ENCODE assay signal across 28 mouse cellular contexts in the genomic region with DNA sequence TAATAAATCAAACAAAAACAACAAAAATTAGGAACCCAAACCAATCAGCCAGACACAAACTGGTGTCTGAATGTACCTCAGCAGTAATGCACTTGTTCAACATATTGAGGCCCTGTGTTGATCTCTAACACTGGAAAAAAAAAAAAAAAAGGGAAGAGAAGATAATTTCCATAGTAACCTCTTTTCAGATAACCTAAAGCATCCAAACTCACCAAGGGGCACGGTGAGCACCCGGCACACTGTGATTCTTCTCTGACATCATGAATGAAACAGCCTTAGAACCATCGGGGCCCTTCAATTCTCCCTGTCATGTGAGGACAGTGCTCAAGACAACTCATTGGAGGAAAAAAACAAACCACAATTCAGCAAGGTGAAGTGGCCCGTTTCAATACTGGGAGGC. TPM values are rescaled to one million over a fixed set of nuclear protein-coding genes. Genes with fewer than 3 reads are reported as not detected.
"Had no signal": no experiment of that assay in that cellular context is flagged by ENCODE, and none has a peak within 500 bp of the region (broad histone marks: within the 10 kb centered on the region; RNA-seq: fewer than 3 reads in every experiment).

No protein-coding gene starts in this region.

- H3K9me3 ChIP-seq: embryonic facial prominence, embryonic 10.5 days; embryonic facial prominence, embryonic 12.5 days; embryonic facial prominence, embryonic 13.5 days; embryonic facial prominence, embryonic 15.5 days; forebrain, embryonic 10.5 days; forebrain, embryonic 12.5 days; forebrain, embryonic 13.5 days; forebrain, embryonic 15.5 days had no signal

- DNase-seq: cerebellum, adult 9-10 months; cerebellum, adult 9-11 months; cerebellum, postnatal 10 days; cerebellum, postnatal 14 days; cerebellum, postnatal 25 days; cerebellum, postnatal 36 days; embryo, embryonic 11 days; forebrain, postnatal 0 days; gastrocnemius, adult 2 months; gastrocnemius, postnatal 10 days; gastrocnemius, postnatal 14 days; gastrocnemius, postnatal 25 days; gastrocnemius, postnatal 36 days; heart, adult 18-20 months; heart, adult 2 months had no signal

- H3K4me3 ChIP-seq: embryonic facial prominence, embryonic 10.5 days; embryonic facial prominence, embryonic 12.5 days; embryonic facial prominence, embryonic 13.5 days; embryonic facial prominence, embryonic 15.5 days; erythroblast, embryonic 14.5 days; forebrain, embryonic 10.5 days; forebrain, embryonic 12.5 days; forebrain, embryonic 13.5 days; forebrain, embryonic 15.5 days; gastrocnemius, adult 2 months; heart, adult 2 months had no signal

- H3K27ac ChIP-seq: embryonic facial prominence, embryonic 10.5 days; embryonic facial prominence, embryonic 12.5 days; embryonic facial prominence, embryonic 13.5 days; embryonic facial prominence, embryonic 15.5 days; forebrain, embryonic 10.5 days; forebrain, embryonic 12.5 days; forebrain, embryonic 13.5 days; forebrain, embryonic 15.5 days; gastrocnemius, adult 2 months; heart, adult 2 months had no signal

- H3K36me3 ChIP-seq: embryonic facial prominence, embryonic 10.5 days; embryonic facial prominence, embryonic 12.5 days; embryonic facial prominence, embryonic 13.5 days; embryonic facial prominence, embryonic 15.5 days; forebrain, embryonic 10.5 days; forebrain, embryonic 12.5 days; forebrain, embryonic 15.5 days had no signal

- H3K9ac ChIP-seq: embryonic facial prominence, embryonic 12.5 days; embryonic facial prominence, embryonic 13.5 days; embryonic facial prominence, embryonic 15.5 days; forebrain, embryonic 12.5 days; forebrain, embryonic 13.5 days; forebrain, embryonic 15.5 days; forebrain, postnatal 0 days had no signal

- ATAC-seq: forebrain, embryonic 13.5 days; forebrain, embryonic 14.5 days; forebrain, embryonic 15.5 days; forebrain, embryonic 16.5 days; forebrain, postnatal 0 days had no signal

- H3K27me3 ChIP-seq: embryonic facial prominence, embryonic 12.5 days; embryonic facial prominence, embryonic 13.5 days; embryonic facial prominence, embryonic 15.5 days; forebrain, embryonic 15.5 days had no signal

- H3K4me2 ChIP-seq: embryonic facial prominence, embryonic 12.5 days; embryonic facial prominence, embryonic 13.5 days; embryonic facial prominence, embryonic 15.5 days; forebrain, embryonic 12.5 days; forebrain, embryonic 13.5 days; forebrain, embryonic 15.5 days had no signal

RNA-seq across cellular contexts. Expression of gene Ybx2, which starts 5.9 kb away (rescaled TPM):
- total RNA-seq: common myeloid progenitor, adult 5-6 weeks had no signal

RNA-seq across cellular contexts. Expression of gene Slc2a4, which starts 18.3 kb away (rescaled TPM):
- total RNA-seq: granulocyte monocyte progenitor cell, adult 5-6 weeks had no signal
